Mouse (Mus musculus) forebrain, postnatal 0 days (tissue): Measurements from ENCODE around the gene Cubn. TPM values are rescaled to one million over a fixed set of nuclear protein-coding genes. Genes with fewer than 3 reads are reported as not detected.

Experiments
- ATAC-seq: fragments of 200-750 bp; cut with Nextera tagmentation; 2 replicates; pipeline ENCODE4 v1.8.0; 2017; ENCODE audit warnings: mild to moderate bottlenecking, moderate library complexity
- DNase-seq: peaks from one replicate; pipeline ENCODE4 v3.0.0-alpha.2; 2015
- H3K27ac ChIP-seq: fragments of 300-500 bp; sonication (generic); 2 replicates; pipeline ENCODE4 v1.5.1; 2014; ENCODE audit warnings: low read depth, mild to moderate bottlenecking, antibody characterized with exemption, low read length, moderate library complexity, mixed read lengths
- H3K27me3 ChIP-seq: fragments of 300-500 bp; sonication (generic); 2 replicates; pipeline ENCODE4 v1.6.1; 2014; ENCODE audit warnings: mild to moderate bottlenecking, low read length, mixed read lengths; ENCODE audit not compliant: insufficient read depth
- H3K36me3 ChIP-seq: fragments of 300-500 bp; sonication (generic); 2 replicates; pipeline ENCODE4 v1.6.1; 2014; ENCODE audit warnings: mild to moderate bottlenecking, moderate library complexity; ENCODE audit not compliant: insufficient read depth
- H3K4me1 ChIP-seq: fragments of 300-500 bp; sonication (generic); 2 replicates; pipeline ENCODE4 v1.6.1; 2014; ENCODE audit warnings: antibody characterized with exemption; ENCODE audit not compliant: insufficient read depth
- H3K4me2 ChIP-seq: fragments of 300-500 bp; sonication (generic); 2 replicates; pipeline ENCODE4 v1.6.1; 2014; ENCODE audit warnings: low read depth, mild to moderate bottlenecking, moderate library complexity
- H3K4me3 ChIP-seq: fragments of 300-500 bp; sonication (generic); 2 replicates; pipeline ENCODE4 v1.5.1; 2014; ENCODE audit warnings: low read depth, low read length, mixed read lengths
- H3K9ac ChIP-seq: fragments of 300-500 bp; sonication (generic); 2 replicates; pipeline ENCODE4 v1.6.1; 2014; ENCODE audit warnings: mild to moderate bottlenecking
- H3K9me3 ChIP-seq: fragments of 300-500 bp; sonication (generic); 2 replicates; pipeline ENCODE4 v1.6.1; 2016; ENCODE audit warnings: low read length
- CTCF ChIP-seq: sonication (generic); IDR thresholded peaks from 2 replicates; pipeline ENCODE4 v1.5.1; 2016; ENCODE audit warnings: antibody characterized with exemption, control low read depth, low read depth
- WGBS: fragments of 180-500 bp; shearing (Covaris S2); extraction: QIAGEN DNeasy Blood & Tissue Kit; methylation state at CpG from one replicate; pipeline ENCODE4 v1.1.7; 2014; 5-methylcytosine and 5-hydroxymethylcytosine counted together
- polyA plus RNA-seq: library from polyadenylated mRNA; unstranded; fragments of >200 nt; fragmentation: Nextera tagmentation; extraction: Ambion mirVana; gene quantifications from 2 replicates; pipeline ENCODE4 v1.2.1, GENCODE M21; 2015
- total RNA-seq: library from RNA; depleted of rRNA; stranded (reverse); fragments of >200 nt; gene quantifications from 2 replicates; pipeline ENCODE4 v1.2.3, GENCODE M21; 2014

Gene Cubn
- total and polyA plus RNA-seq, 2 experiments from 2014 or later, result 0.25 to 1.1 TPM

DNA sequence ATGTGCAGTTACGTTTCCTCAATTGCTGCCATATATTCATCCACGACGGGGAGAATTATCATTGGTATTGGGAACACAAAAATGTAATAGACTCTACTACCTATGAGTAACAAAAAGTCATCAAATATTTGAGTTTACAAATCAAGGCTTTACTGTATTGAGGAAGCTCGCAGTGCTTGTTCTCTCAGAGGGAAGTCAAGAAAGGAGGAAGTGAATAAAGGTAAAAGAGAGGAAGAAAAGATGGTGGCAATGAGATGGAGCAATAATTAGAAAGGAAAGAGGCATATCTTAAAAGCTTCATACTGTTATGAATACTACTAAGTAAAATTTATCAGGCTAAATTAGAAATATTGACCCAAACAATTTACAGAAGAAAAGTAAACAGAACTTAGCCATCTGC lies 59.6 kb downstream of the Cubn start:
- WGBS, result 88% methylated on average over 4 of the region's 4 CpGs
- ATAC-seq (no peak), DNase-seq (no peak)

DNA sequence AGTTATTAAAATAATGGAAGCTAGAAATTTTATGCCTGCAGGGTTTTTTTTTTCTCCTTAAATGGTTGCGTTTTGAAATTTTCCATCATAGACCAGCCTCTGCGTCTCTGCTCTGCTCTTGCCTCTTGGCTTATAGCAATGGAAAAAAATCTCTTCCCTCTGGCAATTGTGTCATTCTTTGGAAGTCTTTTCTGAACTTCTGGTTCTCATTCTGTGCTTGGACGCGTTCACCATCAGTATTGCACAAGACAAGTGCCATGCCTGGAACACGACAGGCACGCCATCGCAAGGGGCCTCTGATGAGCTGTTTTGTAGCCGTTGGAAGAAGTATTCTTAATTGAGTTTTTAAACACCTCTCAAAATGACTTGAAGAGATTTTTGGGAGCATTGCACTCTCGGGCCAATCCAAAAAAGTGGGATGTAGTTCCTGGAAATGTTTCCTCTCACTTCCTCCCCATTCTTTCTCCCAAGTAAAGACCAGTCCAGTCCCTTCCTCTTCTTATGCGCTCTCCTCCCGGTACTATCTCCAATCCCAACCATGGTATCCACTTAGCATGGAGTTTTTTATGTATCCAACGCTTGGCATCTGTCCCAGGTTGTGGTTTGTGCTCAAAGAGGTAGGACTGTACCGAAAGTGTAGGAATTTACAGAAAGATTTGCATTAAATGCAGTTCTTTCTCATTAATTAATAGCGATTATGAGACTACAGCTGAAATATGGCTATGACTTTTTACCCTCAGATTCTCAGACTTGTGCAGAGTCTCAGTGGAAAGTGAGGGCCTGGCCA lies 69.4 kb downstream of the Cubn start:
- peak; percentile 16 for DNase-seq
- WGBS, result 88% methylated on average over 14 of the region's 14 CpGs
- no peak overlapping the region for H3K4me2 ChIP-seq

More for the DNA sequence above, 59.6 kb downstream of the Cubn start:
- H3K27ac ChIP-seq, result no peak overlapping the region
- H3K4me1 ChIP-seq, result no peaks in the 10 kb centered on the region
- no peaks in the 10 kb centered on the region for H3K36me3 ChIP-seq
- H3K27me3 ChIP-seq, result no peaks in the 10 kb centered on the region
- no peak for TF ChIP-seq CTCF
- no peak overlapping the region for H3K9ac ChIP-seq
- no peak overlapping the region for H3K4me3 ChIP-seq
- H3K4me2 ChIP-seq, result no peak overlapping the region
- no peaks in the 10 kb centered on the region for H3K9me3 ChIP-seq

DNA sequence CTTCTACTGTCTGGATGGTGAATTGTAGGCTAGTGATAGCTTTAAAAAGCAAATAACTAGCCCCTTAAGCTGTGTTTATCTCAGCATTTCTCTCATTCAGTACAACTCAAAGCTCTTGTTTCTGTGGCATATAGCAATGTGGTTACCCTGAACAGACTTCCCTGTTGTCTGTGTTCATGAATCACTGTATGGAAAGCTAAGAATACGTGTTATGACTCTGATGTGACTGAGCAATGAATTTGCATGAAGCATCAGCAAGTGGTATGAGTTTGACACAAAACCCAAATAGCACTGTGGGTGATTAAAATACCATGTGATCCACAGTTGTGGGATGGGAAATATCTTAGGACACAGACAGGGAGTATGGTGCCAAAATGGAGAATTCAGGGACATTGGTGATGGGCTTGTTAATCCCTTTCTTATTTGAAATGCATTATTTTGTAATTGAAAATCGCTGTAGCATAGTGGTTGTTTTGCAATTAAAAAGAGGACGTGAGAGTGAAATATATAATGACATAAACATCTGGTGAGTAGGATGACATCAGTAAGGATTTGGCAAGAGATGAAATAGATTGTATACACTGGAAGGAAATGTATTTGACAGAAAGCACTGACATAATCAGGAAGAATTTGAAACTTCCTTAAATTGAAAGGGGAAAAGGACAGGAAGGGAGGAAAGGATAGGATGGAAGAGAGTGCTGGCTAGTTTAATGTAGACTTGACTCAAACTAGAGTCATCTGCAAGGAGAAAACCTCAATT lies 74.7 kb downstream of the Cubn start:
- no peak for TF ChIP-seq CTCF
- H3K36me3 ChIP-seq, result no peaks in the 10 kb centered on the region
- ATAC-seq, result no peak
- H3K4me3 ChIP-seq, result no peak overlapping the region
- WGBS, result 57% methylated on average over 3 of the region's 3 CpGs
- H3K9ac ChIP-seq, result no peak overlapping the region
- no peaks in the 10 kb centered on the region for H3K4me1 ChIP-seq
- H3K9me3 ChIP-seq, result no peaks in the 10 kb centered on the region
- no peak overlapping the region for H3K27ac ChIP-seq
- H3K4me2 ChIP-seq, result no peak overlapping the region
- no peaks in the 10 kb centered on the region for H3K27me3 ChIP-seq
- no peak for DNase-seq

More for the DNA sequence above, 69.4 kb downstream of the Cubn start:
- H3K27me3 ChIP-seq, result no peaks in the 10 kb centered on the region
- H3K9ac ChIP-seq, result no peak overlapping the region
- no peaks in the 10 kb centered on the region for H3K4me1 ChIP-seq
- no peak for TF ChIP-seq CTCF
- ATAC-seq, result peak; percentile 48; the same call in 1 of the 2 replicates
- no peaks in the 10 kb centered on the region for H3K36me3 ChIP-seq
- no peaks in the 10 kb centered on the region for H3K9me3 ChIP-seq
- H3K4me3 ChIP-seq, result no peak overlapping the region
- H3K27ac ChIP-seq, result no peak overlapping the region

DNA sequence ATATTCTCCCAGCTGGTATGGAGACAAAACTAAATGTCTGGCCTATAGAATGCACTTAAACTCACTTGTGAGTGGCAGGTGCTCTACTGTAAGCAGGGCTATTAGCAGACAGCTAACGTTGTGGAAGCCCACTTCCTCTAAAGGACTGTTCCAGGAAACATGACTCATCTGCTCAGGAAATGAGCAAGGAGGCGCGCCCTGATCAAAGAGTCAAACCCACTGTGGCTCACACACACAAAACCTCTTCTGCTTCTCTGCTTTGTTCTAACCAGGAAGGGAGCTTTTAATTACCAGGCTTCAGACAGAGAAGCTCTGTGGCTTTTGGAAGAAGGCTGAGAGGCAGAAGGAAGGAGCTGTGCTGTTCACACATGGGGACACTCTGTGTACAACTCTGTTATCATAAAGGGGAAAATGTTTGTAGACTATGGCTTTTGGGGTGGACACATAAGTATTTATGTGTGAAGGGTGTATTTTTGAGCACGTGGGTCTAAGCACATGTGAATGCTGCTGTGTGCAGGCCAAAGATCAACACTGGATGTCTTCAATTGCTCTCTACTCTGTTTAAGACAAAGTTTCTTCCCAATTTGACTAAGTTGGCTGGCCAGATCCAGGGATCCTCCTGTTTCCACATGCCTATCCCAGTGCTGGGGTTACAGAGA lies 78.0 kb downstream of the Cubn start:
- Histone ChIP-seq H3K9me3 (no peaks in the 10 kb centered on the region), H3K4me1 (no peaks in the 10 kb centered on the region), H3K36me3 (no peaks in the 10 kb centered on the region), H3K4me2 (no peak overlapping the region), H3K4me3 (no peak overlapping the region), H3K9ac (no peak overlapping the region), H3K27me3 (no peaks in the 10 kb centered on the region), H3K27ac (no peak overlapping the region)
- no peak for TF ChIP-seq CTCF
- 44% methylated on average over 4 of the region's 4 CpGs for WGBS
- ATAC-seq (peak; percentile 73), DNase-seq (no peak)

DNA sequence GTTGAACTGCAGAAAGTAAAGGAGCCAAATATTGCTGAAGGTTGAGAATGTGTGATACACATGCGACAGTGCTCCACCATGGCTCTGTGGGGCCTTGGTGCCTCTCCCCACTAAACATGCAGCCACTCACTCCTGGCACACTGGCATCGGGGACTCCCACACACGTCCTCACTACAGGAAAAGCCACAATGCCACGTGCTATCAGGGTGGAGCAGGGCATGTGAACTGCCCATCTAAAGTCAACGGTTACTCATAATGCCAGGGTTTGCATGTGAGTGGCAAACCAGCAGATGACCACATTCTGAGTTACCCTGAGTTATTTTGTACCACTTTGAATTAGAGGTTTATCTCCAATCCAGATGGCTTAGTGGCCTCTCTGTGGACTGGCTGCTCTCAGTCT lies 81.0 kb downstream of the Cubn start:
- no peak overlapping the region for H3K9ac ChIP-seq
- H3K4me1 ChIP-seq, result no peaks in the 10 kb centered on the region
- no peaks in the 10 kb centered on the region for H3K9me3 ChIP-seq
- H3K4me3 ChIP-seq, result no peak overlapping the region
- DNase-seq, result no peak
- no peaks in the 10 kb centered on the region for H3K36me3 ChIP-seq
- no peak for ATAC-seq
- H3K4me2 ChIP-seq, result no peak overlapping the region
- TF ChIP-seq CTCF, result no peak
- no peaks in the 10 kb centered on the region for H3K27me3 ChIP-seq
- H3K27ac ChIP-seq, result no peak overlapping the region
- WGBS, result 84% methylated on average over 5 of the region's 5 CpGs

DNA sequence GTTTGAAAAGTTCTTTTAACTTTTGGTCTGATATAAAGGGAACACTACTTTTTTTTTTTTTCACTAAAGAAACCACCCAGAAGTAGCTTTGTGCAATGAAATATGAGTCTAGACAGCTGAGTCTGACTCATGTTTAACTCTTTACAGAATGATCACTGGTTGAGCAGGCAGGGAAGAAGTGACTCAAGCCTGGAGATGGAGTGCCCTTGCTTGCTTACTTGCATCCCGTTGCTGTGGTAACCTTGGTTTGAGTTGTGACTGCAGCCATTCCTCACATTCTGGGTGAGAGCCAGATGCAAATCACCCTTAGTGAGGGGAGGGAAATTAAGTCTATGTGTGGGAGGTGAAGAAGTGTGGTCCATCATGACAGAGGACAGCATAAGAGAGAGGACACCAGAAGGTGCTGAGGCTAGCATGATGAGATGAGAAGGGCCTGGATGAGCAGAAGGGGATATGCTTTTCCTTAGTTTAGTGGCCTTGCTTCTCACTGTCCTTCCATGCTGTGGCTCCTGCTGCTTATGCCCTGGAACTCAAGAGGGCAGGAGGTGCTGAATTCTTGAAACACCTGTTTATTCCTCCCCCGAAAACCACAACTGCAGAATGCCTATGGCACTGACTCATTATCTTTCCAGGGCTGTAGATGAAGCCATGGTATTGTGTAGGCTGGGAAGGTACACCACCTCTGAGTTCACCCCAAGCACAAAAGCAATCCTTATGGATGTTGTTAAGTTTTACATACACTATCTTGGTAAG lies 81.7 kb downstream of the Cubn start:
- TF ChIP-seq CTCF, result no peak
- 70% methylated on average over 2 of the region's 2 CpGs for WGBS
- H3K4me2 ChIP-seq, result no peak overlapping the region
- no peak overlapping the region for H3K4me3 ChIP-seq
- no peak for ATAC-seq
- DNase-seq, result no peak
- no peaks in the 10 kb centered on the region for H3K9me3 ChIP-seq
- no peak overlapping the region for H3K9ac ChIP-seq
- H3K27me3 ChIP-seq, result no peaks in the 10 kb centered on the region
- no peaks in the 10 kb centered on the region for H3K36me3 ChIP-seq
- no peaks in the 10 kb centered on the region for H3K4me1 ChIP-seq
- H3K27ac ChIP-seq, result no peak overlapping the region
